Mouse (Mus musculus) forebrain, embryonic 14.5 days (tissue): Measurements from ENCODE around the gene Tcea3. TPM values are rescaled to one million over a fixed set of nuclear protein-coding genes. Genes with fewer than 3 reads are reported as not detected.

Source experiments
- ATAC-seq: fragments of 200-750 bp; cut with Nextera tagmentation; 2 replicates; pipeline ENCODE4 v1.8.0; 2017; ENCODE audit warnings: mild to moderate bottlenecking, moderate library complexity
- DNase-seq: peaks from one replicate; pipeline ENCODE4 v3.0.0-alpha.2; 2015; ENCODE audit warnings: low spot score
- H3K27ac ChIP-seq: fragments of 300-500 bp; sonication (generic); 2 replicates; pipeline ENCODE4 v1.5.1; 2014; ENCODE audit warnings: low read depth, mild to moderate bottlenecking, control low read depth, low read length, moderate library complexity
- H3K27me3 ChIP-seq: fragments of 300-500 bp; sonication (generic); replicated peaks from 2 replicates; pipeline ENCODE4 v1.6.1; 2014; ENCODE audit warnings: low read length, control low read depth, mixed read lengths; ENCODE audit not compliant: control insufficient read depth, insufficient read depth
- H3K36me3 ChIP-seq: fragments of 300-500 bp; sonication (generic); 2 replicates; pipeline ENCODE4 v1.6.1; 2014; ENCODE audit warnings: low read length, control low read depth; ENCODE audit not compliant: control insufficient read depth, insufficient read depth
- H3K4me1 ChIP-seq: fragments of 300-500 bp; sonication (generic); 2 replicates; pipeline ENCODE4 v1.6.1; 2014; ENCODE audit warnings: antibody characterized with exemption, low read length, control low read depth; ENCODE audit not compliant: control insufficient read depth, insufficient read depth
- H3K4me2 ChIP-seq: fragments of 300-500 bp; sonication (generic); 2 replicates; pipeline ENCODE4 v1.6.1; 2014; ENCODE audit warnings: mild to moderate bottlenecking, control low read depth, low read length
- H3K4me3 ChIP-seq: fragments of 300-500 bp; sonication (generic); 2 replicates; pipeline ENCODE4 v1.5.1; 2014; ENCODE audit warnings: low read depth, low read length, control low read depth
- H3K9ac ChIP-seq: fragments of 300-500 bp; sonication (generic); 2 replicates; pipeline ENCODE4 v1.6.1; 2014; ENCODE audit warnings: mild to moderate bottlenecking, low read length, control low read depth, moderate library complexity
- H3K9me3 ChIP-seq: fragments of 300-500 bp; sonication (generic); replicated peaks from 2 replicates; pipeline ENCODE4 v1.6.1; 2016; ENCODE audit warnings: low read length, control low read depth, mixed read lengths; ENCODE audit not compliant: control insufficient read depth
- WGBS: fragments of 180-500 bp; shearing (Covaris S2); extraction: QIAGEN DNeasy Blood & Tissue Kit; methylation state at CpG from one replicate; pipeline ENCODE4 v1.1.7; 2014; 5-methylcytosine and 5-hydroxymethylcytosine counted together
- polyA plus RNA-seq: library from polyadenylated mRNA; unstranded; fragments of >200 nt; fragmentation: Nextera tagmentation; extraction: Ambion mirVana; gene quantifications from 2 replicates; pipeline ENCODE4 v1.2.1, GENCODE M21; 2014

Tcea3 gene
- polyA plus RNA-seq, 1 experiment from 2014 or later: 0.60 TPM

- 69% methylated on average over 7 of the region's 7 CpGs for WGBS
- Histone ChIP-seq H3K4me1 (peaks cover 7% of the 10 kb centered on the region; the same call in 1 of the 2 replicates), H3K36me3 (no peaks in the 10 kb centered on the region), H3K27me3 (no peaks in the 10 kb centered on the region), H3K9me3 (no peaks in the 10 kb centered on the region), H3K4me3 (no peak overlapping the region), H3K4me2 (no peak overlapping the region), H3K9ac (no peak overlapping the region), H3K27ac (no peak overlapping the region)
- ATAC-seq (no peak), DNase-seq (no peak)
These were observed 33.9 kb upstream of the Tcea3 start for GRCm38 (mm10) chr4:136213629-136214028.

GRCm38 (mm10) chr4:136214828-136215227 is 32.7 kb upstream of the Tcea3 start:
- ATAC-seq: no peak
- no peaks in the 10 kb centered on the region for H3K9me3 ChIP-seq
- no peak for DNase-seq
- no peak overlapping the region for H3K9ac ChIP-seq
- WGBS: 91% methylated on average over 8 of the region's 8 CpGs
- no peak overlapping the region for H3K4me3 ChIP-seq
- no peaks in the 10 kb centered on the region for H3K36me3 ChIP-seq
- no peak overlapping the region for H3K27ac ChIP-seq
- no peak overlapping the region for H3K4me2 ChIP-seq
- 0 out of 2 replicates have a peak, but pooled peaks cover 3% of the 10 kb centered on the region for H3K27me3 ChIP-seq
- H3K4me1 ChIP-seq: peaks cover 12% of the 10 kb centered on the region; the same call in 1 of the 2 replicates

GRCm38 (mm10) chr4:136215576-136215975 is 32.0 kb upstream of the Tcea3 start:
- ATAC-seq (no peak), DNase-seq (no peak)
- H3K27ac ChIP-seq: no peak overlapping the region
- H3K4me2 ChIP-seq: no peak overlapping the region
- no peaks in the 10 kb centered on the region for H3K36me3 ChIP-seq
- H3K4me1 ChIP-seq: peaks cover 18% of the 10 kb centered on the region
- H3K9ac ChIP-seq: no peak overlapping the region
- H3K4me3 ChIP-seq: no peak overlapping the region
- no peaks in the 10 kb centered on the region for H3K9me3 ChIP-seq
- WGBS: 93% methylated on average over 8 of the region's 8 CpGs
- 0 out of 2 replicates have a peak, but pooled peaks cover 3% of the 10 kb centered on the region for H3K27me3 ChIP-seq

- Histone ChIP-seq H3K9me3 (no peaks in the 10 kb centered on the region), H3K9ac (no peak overlapping the region), H3K4me3 (no peak overlapping the region), H3K36me3 (no peaks in the 10 kb centered on the region), H3K4me2 (no peak overlapping the region), H3K27ac (no peak overlapping the region), H3K27me3 (0 out of 2 replicates have a peak, but pooled peaks cover 3% of the 10 kb centered on the region), H3K4me1 (peaks cover 18% of the 10 kb centered on the region)
- no peak for DNase-seq
- no peak for ATAC-seq
- 74% methylated on average over 10 of the region's 10 CpGs for WGBS
These were observed 30.5 kb upstream of the Tcea3 start for GRCm38 (mm10) chr4:136217063-136217462.

- peak overlapping the region; percentile 26 for H3K4me2 ChIP-seq
- H3K27ac ChIP-seq: peak overlapping the region; percentile 48; the same call in 1 of the 2 replicates
- 0 out of 2 replicates have a peak, but pooled peaks have one; percentile 26 for ATAC-seq
- H3K9ac ChIP-seq: peak overlapping the region; percentile 45
- H3K9me3 ChIP-seq: no peaks in the 10 kb centered on the region
- 10% methylated on average over 18 of the region's 18 CpGs for WGBS
- H3K36me3 ChIP-seq: no peaks in the 10 kb centered on the region
- 0 out of 2 replicates have a peak, but pooled peaks cover 3% of the 10 kb centered on the region for H3K27me3 ChIP-seq
- H3K4me3 ChIP-seq: no peak overlapping the region
- peak; percentile 47 for DNase-seq
- peaks cover 21% of the 10 kb centered on the region for H3K4me1 ChIP-seq
These were observed 28.8 kb upstream of the Tcea3 start for GRCm38 (mm10) chr4:136218595-136219214.

- no peak for ATAC-seq
- H3K36me3 ChIP-seq: no peaks in the 10 kb centered on the region
- no peak overlapping the region for H3K4me3 ChIP-seq
- no peak overlapping the region for H3K27ac ChIP-seq
- no peaks in the 10 kb centered on the region for H3K9me3 ChIP-seq
- 5% methylated on average over 17 of the region's 17 CpGs for WGBS
- no peak overlapping the region for H3K9ac ChIP-seq
- H3K4me2 ChIP-seq: no peak overlapping the region
- peaks cover 30% of the 10 kb centered on the region for H3K4me1 ChIP-seq
- 0 out of 2 replicates have a peak, but pooled peaks cover 3% of the 10 kb centered on the region for H3K27me3 ChIP-seq
- DNase-seq: no peak
These were observed 27.3 kb upstream of the Tcea3 start for GRCm38 (mm10) chr4:136220133-136220775.

DNA sequence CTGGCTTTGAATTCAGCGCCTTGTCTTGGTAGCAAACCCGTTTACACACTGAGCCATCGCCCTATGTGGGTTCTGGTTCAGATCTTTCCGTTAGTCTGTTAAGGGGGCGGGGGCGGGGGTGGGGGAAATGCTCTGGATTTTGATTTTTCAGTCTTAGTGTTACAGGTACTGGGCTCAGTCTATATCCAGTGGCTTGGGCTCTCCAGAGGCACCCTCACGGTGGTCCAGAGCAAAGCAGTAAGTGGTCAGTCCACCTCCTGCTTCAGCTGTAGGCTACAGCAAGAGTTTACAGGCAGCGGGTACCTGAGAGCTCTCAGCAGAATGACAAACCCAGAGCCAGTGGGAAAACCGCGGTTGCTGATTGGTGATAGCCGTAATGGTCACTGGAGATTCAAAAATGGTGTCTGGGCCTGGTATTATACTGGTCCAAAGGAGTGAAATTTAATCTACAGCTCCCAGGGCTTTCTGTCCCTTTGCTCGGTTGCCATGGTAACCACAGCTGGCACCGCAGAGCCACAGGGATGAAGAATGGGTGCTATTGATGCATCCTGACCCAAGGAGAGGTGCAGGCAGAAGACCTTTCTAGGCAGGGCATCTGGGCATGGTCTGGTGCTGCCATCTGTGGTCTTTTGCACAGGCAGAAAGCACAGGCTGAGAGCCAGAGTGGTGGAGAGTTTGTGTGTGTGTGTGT is 23.8 kb upstream of the Tcea3 start:
- Histone ChIP-seq H3K4me2 (no peak overlapping the region), H3K4me1 (peaks cover 22% of the 10 kb centered on the region), H3K9ac (no peak overlapping the region), H3K27ac (peak overlapping the region; percentile 69), H3K36me3 (no peaks in the 10 kb centered on the region), H3K4me3 (no peak overlapping the region), H3K27me3 (0 out of 2 replicates have a peak, but pooled peaks cover 3% of the 10 kb centered on the region), H3K9me3 (no peaks in the 10 kb centered on the region)
- 51% methylated on average over 13 of the region's 13 CpGs for WGBS
- ATAC-seq: peak; percentile 76
- peak; percentile 74 for DNase-seq

DNA sequence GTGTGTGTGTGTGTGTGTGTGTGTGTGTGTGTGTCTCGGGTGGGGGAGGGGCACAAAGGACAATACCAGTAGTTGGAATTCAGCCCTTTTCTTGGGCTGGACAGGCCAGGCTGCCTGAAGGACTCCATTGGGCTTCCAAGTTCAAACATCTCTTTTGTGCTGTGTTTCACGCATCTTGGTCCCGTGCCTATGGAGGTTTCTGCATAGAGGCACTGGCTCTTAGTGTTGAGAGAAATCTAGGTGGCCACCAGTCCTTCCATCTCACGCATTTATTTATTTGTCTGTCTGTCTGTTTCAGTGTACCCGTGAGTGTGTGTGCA is 23.3 kb upstream of the Tcea3 start:
- 46% methylated on average over 5 of the region's 5 CpGs for WGBS
- no peak for DNase-seq

More for the DNA sequence above, 23.3 kb upstream of the Tcea3 start:
- ATAC-seq: peak; percentile 48
- peaks cover 19% of the 10 kb centered on the region for H3K4me1 ChIP-seq
- no peak overlapping the region for H3K9ac ChIP-seq
- H3K9me3 ChIP-seq: no peaks in the 10 kb centered on the region
- H3K4me2 ChIP-seq: no peak overlapping the region
- no peaks in the 10 kb centered on the region for H3K36me3 ChIP-seq
- 0 out of 2 replicates have a peak, but pooled peaks cover 3% of the 10 kb centered on the region for H3K27me3 ChIP-seq
- peak overlapping the region; percentile 69; the same call in 1 of the 2 replicates for H3K27ac ChIP-seq
- H3K4me3 ChIP-seq: no peak overlapping the region
